Mouse (Mus musculus) C2C12 (cell line): Measurements from ENCODE around the gene Uso1.

Experiments
- CTCF ChIP-seq: IDR thresholded peaks from one replicate; pipeline ENCODE4 v1.5.1; 2011; ENCODE audit not compliant: control insufficient read depth, insufficient read depth, insufficient read length
- MAX ChIP-seq: IDR thresholded peaks from one replicate; pipeline ENCODE4 v1.6.1; 2011; ENCODE audit warnings: mild to moderate bottlenecking, control low read depth

DNA sequence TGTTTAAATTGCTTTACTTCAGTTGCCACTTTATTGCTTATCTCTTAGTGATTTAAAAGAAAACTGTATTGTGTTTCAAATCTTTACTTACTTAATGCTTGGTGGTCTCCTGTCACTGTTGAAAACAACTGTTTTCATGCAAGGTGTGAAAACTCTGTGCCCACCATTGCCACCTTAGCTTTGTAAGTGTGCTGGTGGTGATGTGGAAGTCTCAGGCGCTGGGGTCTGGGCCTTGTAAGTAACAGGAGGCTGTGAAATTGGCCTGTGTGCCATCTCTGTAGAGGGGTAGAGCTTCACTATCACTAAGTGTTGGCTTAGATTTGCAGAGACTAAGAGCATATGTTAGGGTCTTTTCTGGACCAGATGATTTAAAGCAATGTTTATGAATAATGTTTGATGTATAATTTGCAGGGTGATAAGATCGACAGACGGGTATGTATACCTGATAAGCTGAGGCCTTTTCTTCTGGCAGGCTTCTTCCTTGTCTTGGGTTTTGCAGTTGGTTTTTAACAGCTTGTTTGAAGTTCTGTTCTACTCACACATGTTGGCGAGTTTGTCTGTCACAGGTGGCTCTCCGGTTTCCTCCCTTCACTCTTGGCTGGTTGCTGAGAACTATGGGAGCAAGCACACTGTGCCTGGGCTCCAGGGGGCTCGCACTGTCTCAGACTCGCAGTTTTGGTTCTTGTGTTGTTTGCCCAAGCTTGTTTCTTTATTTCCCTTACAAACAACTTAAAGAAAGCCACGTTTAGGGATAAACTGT, 45.5 kb downstream of the Uso1 start:
- TF ChIP-seq CTCF (no peak), MAX (no peak)
